Mouse (Mus musculus) left cerebral cortex, postnatal 25 days (tissue): ENCODE measurements around the gene Adcy3. TPM values are rescaled to one million over a fixed set of nuclear protein-coding genes. Genes with fewer than 3 reads are reported as not detected.
"Not testable (repeated sequence)": the region's sequence is repeated elsewhere in the genome, so short reads cannot be mapped to it uniquely, and the experiment has no call there.

Source experiments
- DNase-seq, 2 experiments: peaks; one replicate each; pipeline ENCODE4 v3.0.0; 2022; ENCODE audit warnings: low spot score in 2 of 2, mixed read lengths in 1 of 2
- intact Hi-C: fragments of 180-260 bp; cut with DNase I; formaldehyde crosslinking; loops from one replicate; pipeline ENCODE4 v1.15.1; 2025
- total RNA-seq, 2 experiments: library from RNA; stranded (reverse); gene quantifications; 2 replicates each; pipeline ENCODE4 v1.2.3; 2021

The Adcy3 gene
- total RNA-seq, 2 experiments from 2014 or later, result 52.4 to 54.1 TPM

DNA sequence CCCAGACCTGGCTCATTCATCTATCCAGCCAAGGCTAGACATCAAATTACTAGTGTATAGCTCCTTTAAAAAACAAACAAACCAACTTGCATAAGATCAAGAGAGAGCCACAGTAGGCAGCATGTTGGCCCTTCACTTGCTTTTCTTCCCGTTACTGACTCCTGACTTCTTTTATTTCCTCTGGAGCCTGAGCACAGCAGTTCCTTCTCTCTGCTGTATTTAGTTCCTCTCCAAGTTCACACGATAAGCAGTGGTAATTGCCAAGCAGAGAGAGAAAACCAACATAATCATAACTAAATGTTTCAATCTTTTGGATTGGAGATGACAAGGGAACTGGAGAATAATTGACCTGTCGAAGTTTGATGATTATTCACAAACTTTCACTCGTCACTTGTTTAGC is 99.9 kb downstream of the Adcy3 start:
- DNase-seq, result no peak
- intact Hi-C loops, result loop anchor here (5.0 kb wide), 1 partner anchor 315 kb away; no protein-coding TSS in a partner anchor

GRCm38 (mm10) chr12:4233572-4234508 is 100.9 kb downstream of the Adcy3 start, which contains the start of the genes Ptrhd1 and Cenpo:
Gene Ptrhd1, plus strand, starts transcription at chr12:4234027.
Gene Cenpo, minus strand, starts transcription at chr12:4234294.
- intact Hi-C loops, result loop anchor here (5.0 kb wide), 1 partner anchor 313 kb away; no protein-coding TSS in a partner anchor

DNA sequence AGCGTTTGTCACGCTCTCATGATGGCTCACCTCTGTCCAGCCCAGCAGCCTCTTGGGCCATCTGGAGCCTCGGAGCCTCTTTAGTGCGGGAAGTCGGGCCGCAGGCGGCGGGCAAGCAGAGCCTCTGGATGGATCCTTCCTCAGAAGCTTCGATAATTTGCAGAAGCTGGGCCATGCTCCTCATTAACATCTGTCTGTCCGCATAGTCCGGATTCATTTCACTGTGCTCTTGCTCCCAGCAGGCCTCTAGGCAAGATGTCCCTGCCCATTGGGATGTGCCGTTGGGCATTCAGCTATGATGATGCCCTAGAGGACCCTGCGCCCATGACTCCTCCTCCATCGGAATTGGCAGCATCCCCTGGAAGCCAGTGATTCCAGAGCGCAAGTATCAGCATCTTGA is 104.6 kb downstream of the Adcy3 start:
- no peak for DNase-seq
- intact Hi-C loops, result no loop called here

More at GRCm38 (mm10) chr12:4233572-4234508, 100.9 kb downstream of the Adcy3 start, which contains the start of the genes Ptrhd1 and Cenpo:
- DNase-seq, result peak; percentile 98 to 99

DNA sequence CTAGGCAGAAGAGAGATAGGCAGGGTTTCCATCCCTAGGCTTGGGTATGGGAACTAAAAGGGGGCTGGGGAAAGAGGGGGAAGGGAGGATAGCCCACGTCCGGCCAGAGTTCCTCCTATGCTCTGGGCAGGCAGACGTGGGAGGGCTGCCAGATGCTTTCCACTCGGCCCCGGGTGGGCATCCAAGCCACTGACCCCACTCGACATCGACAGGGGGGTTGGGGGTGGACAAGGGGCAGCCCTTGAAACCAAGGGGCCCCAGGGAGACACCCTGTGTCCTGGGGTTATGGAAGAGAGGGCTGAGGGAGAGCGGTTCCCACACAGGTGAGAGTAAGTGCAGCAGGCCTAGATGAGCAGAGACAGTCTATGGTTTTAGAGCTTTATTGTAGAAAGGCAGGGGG is 107.4 kb downstream of the Adcy3 start:
- intact Hi-C loops, DNase-seq: not testable (repeated sequence)

DNA sequence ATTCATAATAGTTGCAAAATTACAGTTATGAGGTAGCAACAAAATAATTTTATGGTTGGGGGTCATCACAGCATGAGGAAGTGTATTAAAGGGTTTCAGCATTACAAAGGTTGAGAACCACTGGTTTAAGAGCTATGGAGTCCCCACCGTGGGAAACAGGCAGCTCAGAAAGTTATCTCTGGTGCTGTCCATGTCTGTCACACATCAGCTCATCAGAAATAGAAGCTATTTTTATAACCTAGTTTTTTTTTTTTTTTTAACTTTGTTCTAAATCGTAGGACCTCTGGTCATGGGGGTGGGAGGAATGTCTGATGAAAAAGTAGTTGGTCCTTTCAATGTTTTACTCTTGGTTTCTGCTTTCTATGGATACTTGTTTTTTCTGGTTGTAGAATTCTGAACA is 110.9 kb downstream of the Adcy3 start:
- intact Hi-C loops, result no loop called here
- no peak for DNase-seq

DNA sequence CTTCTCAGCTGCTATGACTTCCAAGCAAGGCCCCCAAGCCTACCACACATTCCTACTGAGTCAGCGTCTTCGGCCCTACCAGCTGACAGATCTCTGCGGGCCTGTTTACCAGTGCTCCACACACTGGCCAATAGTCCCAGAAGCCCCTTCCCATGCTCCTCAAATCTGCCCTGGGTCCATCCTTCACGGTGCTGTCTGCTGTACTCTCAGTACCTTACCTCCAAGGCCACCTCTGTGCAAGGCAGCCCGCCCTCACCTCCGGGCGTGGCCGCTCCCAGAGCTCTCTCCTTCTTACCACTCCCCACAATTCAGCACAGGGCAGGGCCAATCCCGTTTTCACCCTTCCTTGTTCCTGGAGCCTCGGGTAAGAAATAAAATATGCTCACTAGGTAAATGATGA is 112.8 kb downstream of the Adcy3 start:
- intact Hi-C loops, result no loop called here
- DNase-seq, result no peak

GRCm38 (mm10) chr12:4249786-4250185 is 116.9 kb downstream of the Adcy3 start:
- DNase-seq, result no peak
- intact Hi-C loops, result no loop called here

- DNase-seq, result peak in 1 of 2 experiments; percentile 72
- intact Hi-C loops, result no loop called here
These were observed 120.1 kb downstream of the Adcy3 start for GRCm38 (mm10) chr12:4252742-4253655.

Other genes with a start within 250 kb of the Adcy3 start
- 1 to 10 TPM; 2.5 to 2.9 TPM for gene Pomc, start 178.2 kb upstream of the Adcy3 start, total RNA-seq
- 100 to 1,000 TPM in 1 of 2 experiments, 10 to 100 TPM in 1; 97.7 to 102 TPM for gene Efr3b, start 94.2 kb upstream of the Adcy3 start, total RNA-seq
- 10 to 100 TPM; 95.2 to 96.9 TPM for gene Dnajc27, start 50.5 kb upstream of the Adcy3 start, total RNA-seq
- 10 to 100 TPM in 1 of 2 experiments, 1 to 10 TPM in 1; 9.3 to 10.2 TPM for gene Ptrhd1, start 100.9 kb downstream of the Adcy3 start, total RNA-seq
- gene Cenpo, start 101.2 kb downstream of the Adcy3 start, total RNA-seq, result 1 to 10 TPM; 4.5 to 4.6 TPM